Mouse (Mus musculus): ENCODE data around the gene Rab5c. TPM values are rescaled to one million over a fixed set of nuclear protein-coding genes. Genes with fewer than 3 reads are reported as not detected.

Rab5c gene
- polyA plus RNA-seq, 1 experiment from 2014 or later = 41.1 TPM

- no peaks in the 10 kb centered on the region for H3K9me3 ChIP-seq (replicated peaks; ENCODE audit: control insufficient read depth, low read length)
- peak overlapping the region; percentile 92 for H3K4me2 ChIP-seq
- H3K36me3 ChIP-seq (ENCODE audit: control insufficient read depth, insufficient read depth, low read length) = no peaks in the 10 kb centered on the region
- peak overlapping the region; percentile 98 for H3K9ac ChIP-seq (ENCODE audit: low read depth, low read length)
- no peak for ATAC-seq (replicated peaks; ENCODE audit: insufficient number of reproducible peaks, low FRiP score, low TSS enrichment)
- peaks cover 19% of the 10 kb centered on the region for H3K4me1 ChIP-seq (ENCODE audit: control insufficient read depth, insufficient read depth, low read length)
- 59% methylated on average over 14 of the region's 14 CpGs for WGBS (ENCODE audit: insufficient replicate concordance)
- H3K27ac ChIP-seq (ENCODE audit: low read depth, low read length) = 0 out of 2 replicates have a peak overlapping the region, but pooled peaks have one; percentile 65
- H3K4me3 ChIP-seq (ENCODE audit: low read depth, low read length) = peak overlapping the region; percentile 99
- H3K27me3 ChIP-seq (ENCODE audit: control insufficient read depth, insufficient read depth, low read length) = peaks cover 2% of the 10 kb centered on the region; the same call in 1 of the 2 replicates
Observed at GRCm38 (mm10) chr11:100735954-100736745, 1.9 kb downstream of the Rab5c start.

- Histone ChIP-seq H3K9me3 (replicated peaks; ENCODE audit: control insufficient read depth, low read length) (no peaks in the 10 kb centered on the region), H3K4me1 (ENCODE audit: control insufficient read depth, insufficient read depth, low read length) (peaks cover 19% of the 10 kb centered on the region), H3K4me2 (peak overlapping the region; percentile 92), H3K9ac (ENCODE audit: low read depth, low read length) (peak overlapping the region; percentile 28; the same call in 1 of the 2 replicates), H3K4me3 (ENCODE audit: low read depth, low read length) (peak overlapping the region; percentile 99; the same call in 1 of the 2 replicates), H3K27me3 (ENCODE audit: control insufficient read depth, insufficient read depth, low read length) (no peaks in the 10 kb centered on the region), H3K36me3 (ENCODE audit: control insufficient read depth, insufficient read depth, low read length) (no peaks in the 10 kb centered on the region), H3K27ac (ENCODE audit: low read depth, low read length) (no peak overlapping the region)
- 88% methylated on average over 9 of the region's 9 CpGs for WGBS (ENCODE audit: insufficient replicate concordance)
- ATAC-seq (replicated peaks; ENCODE audit: insufficient number of reproducible peaks, low FRiP score, low TSS enrichment) = no peak
Observed at GRCm38 (mm10) chr11:100735134-100735865, 2.7 kb downstream of the Rab5c start.

GRCm38 (mm10) chr11:100730477-100731205 lies 7.4 kb downstream of the Rab5c start:
- Histone ChIP-seq H3K27ac (ENCODE audit: low read depth, low read length) (no peak overlapping the region), H3K9ac (ENCODE audit: low read depth, low read length) (no peak overlapping the region), H3K4me1 (ENCODE audit: control insufficient read depth, insufficient read depth, low read length) (peaks cover 1% of the 10 kb centered on the region; the same call in 1 of the 2 replicates), H3K27me3 (ENCODE audit: control insufficient read depth, insufficient read depth, low read length) (no peaks in the 10 kb centered on the region), H3K4me3 (ENCODE audit: low read depth, low read length) (no peak overlapping the region), H3K4me2 (no peak overlapping the region), H3K36me3 (ENCODE audit: control insufficient read depth, insufficient read depth, low read length) (peaks cover 2% of the 10 kb centered on the region; the same call in 1 of the 2 replicates), H3K9me3 (replicated peaks; ENCODE audit: control insufficient read depth, low read length) (no peaks in the 10 kb centered on the region)
- 89% methylated on average over 6 of the region's 6 CpGs for WGBS (ENCODE audit: insufficient replicate concordance)
- no peak for ATAC-seq (replicated peaks; ENCODE audit: insufficient number of reproducible peaks, low FRiP score, low TSS enrichment)

- WGBS (ENCODE audit: insufficient replicate concordance) = 76% methylated on average over 4 of the region's 4 CpGs
- H3K36me3 ChIP-seq (ENCODE audit: control insufficient read depth, insufficient read depth, low read length) = peaks cover 2% of the 10 kb centered on the region; the same call in 1 of the 2 replicates
- H3K4me3 ChIP-seq (ENCODE audit: low read depth, low read length) = no peak overlapping the region
- peaks cover 7% of the 10 kb centered on the region for H3K4me1 ChIP-seq (ENCODE audit: control insufficient read depth, insufficient read depth, low read length)
- H3K9me3 ChIP-seq (replicated peaks; ENCODE audit: control insufficient read depth, low read length) = no peaks in the 10 kb centered on the region
- no peak overlapping the region for H3K27ac ChIP-seq (ENCODE audit: low read depth, low read length)
- H3K4me2 ChIP-seq = no peak overlapping the region
- H3K9ac ChIP-seq (ENCODE audit: low read depth, low read length) = no peak overlapping the region
- no peaks in the 10 kb centered on the region for H3K27me3 ChIP-seq (ENCODE audit: control insufficient read depth, insufficient read depth, low read length)
- no peak for ATAC-seq (replicated peaks; ENCODE audit: insufficient number of reproducible peaks, low FRiP score, low TSS enrichment)
Observed at GRCm38 (mm10) chr11:100729976-100730375, 8.0 kb downstream of the Rab5c start.

GRCm38 (mm10) chr11:100728601-100729000 lies 9.4 kb downstream of the Rab5c start:
- no peak for ATAC-seq (replicated peaks; ENCODE audit: insufficient number of reproducible peaks, low FRiP score, low TSS enrichment)
- 80% methylated on average over 6 of the region's 6 CpGs for WGBS (ENCODE audit: insufficient replicate concordance)
- H3K36me3 ChIP-seq (ENCODE audit: control insufficient read depth, insufficient read depth, low read length) = peaks cover 2% of the 10 kb centered on the region; the same call in 1 of the 2 replicates

GRCm38 (mm10) chr11:100727201-100727600 lies 10.8 kb downstream of the Rab5c start:
- H3K4me2 ChIP-seq = no peak overlapping the region
- no peak overlapping the region for H3K4me3 ChIP-seq (ENCODE audit: low read depth, low read length)
- H3K27ac ChIP-seq (ENCODE audit: low read depth, low read length) = no peak overlapping the region
- H3K9me3 ChIP-seq (replicated peaks; ENCODE audit: control insufficient read depth, low read length) = no peaks in the 10 kb centered on the region
- no peak for ATAC-seq (replicated peaks; ENCODE audit: insufficient number of reproducible peaks, low FRiP score, low TSS enrichment)
- H3K27me3 ChIP-seq (ENCODE audit: control insufficient read depth, insufficient read depth, low read length) = no peaks in the 10 kb centered on the region
- 96% methylated on average over 3 of the region's 3 CpGs for WGBS (ENCODE audit: insufficient replicate concordance)
- no peak overlapping the region for H3K9ac ChIP-seq (ENCODE audit: low read depth, low read length)
- H3K36me3 ChIP-seq (ENCODE audit: control insufficient read depth, insufficient read depth, low read length) = peaks cover 2% of the 10 kb centered on the region; the same call in 1 of the 2 replicates
- peaks cover 19% of the 10 kb centered on the region for H3K4me1 ChIP-seq (ENCODE audit: control insufficient read depth, insufficient read depth, low read length)

More at GRCm38 (mm10) chr11:100728601-100729000, 9.4 kb downstream of the Rab5c start:
- Histone ChIP-seq H3K4me2 (no peak overlapping the region), H3K4me3 (ENCODE audit: low read depth, low read length) (no peak overlapping the region), H3K27me3 (ENCODE audit: control insufficient read depth, insufficient read depth, low read length) (no peaks in the 10 kb centered on the region), H3K27ac (ENCODE audit: low read depth, low read length) (no peak overlapping the region), H3K4me1 (ENCODE audit: control insufficient read depth, insufficient read depth, low read length) (peaks cover 11% of the 10 kb centered on the region), H3K9me3 (replicated peaks; ENCODE audit: control insufficient read depth, low read length) (no peaks in the 10 kb centered on the region), H3K9ac (ENCODE audit: low read depth, low read length) (no peak overlapping the region)

- no peak overlapping the region for H3K9ac ChIP-seq (ENCODE audit: low read depth, low read length)
- no peaks in the 10 kb centered on the region for H3K27me3 ChIP-seq (ENCODE audit: control insufficient read depth, insufficient read depth, low read length)
- H3K4me1 ChIP-seq (ENCODE audit: control insufficient read depth, insufficient read depth, low read length) = peaks cover 40% of the 10 kb centered on the region
- 26% methylated on average over 5 of the region's 5 CpGs for WGBS (ENCODE audit: insufficient replicate concordance)
- H3K36me3 ChIP-seq (ENCODE audit: control insufficient read depth, insufficient read depth, low read length) = peaks cover 2% of the 10 kb centered on the region; the same call in 1 of the 2 replicates
- H3K4me3 ChIP-seq (ENCODE audit: low read depth, low read length) = no peak overlapping the region
- H3K4me2 ChIP-seq = no peak overlapping the region; the same call in 1 of the 2 replicates
- 0 out of 2 replicates have a peak, but pooled peaks have one; percentile 40 for ATAC-seq (replicated peaks; ENCODE audit: insufficient number of reproducible peaks, low FRiP score, low TSS enrichment)
- H3K27ac ChIP-seq (ENCODE audit: low read depth, low read length) = peak overlapping the region; percentile 57
- no peaks in the 10 kb centered on the region for H3K9me3 ChIP-seq (replicated peaks; ENCODE audit: control insufficient read depth, low read length)
Observed at GRCm38 (mm10) chr11:100724919-100725512, 13.0 kb downstream of the Rab5c start.

Measured in heart, embryonic 11.5 days (tissue).